14 mouse cellular contexts compared by ENCODE assay signal in genomic region chrX:110279492-110280213, GRCm38 (mm10).
"Had no signal": no experiment of that assay in that cellular context is flagged by ENCODE, and none has a peak within 500 bp of the region (broad histone marks: within the 10 kb centered on the region; RNA-seq: fewer than 3 reads in every experiment).

No protein-coding gene starts in this region.

- H3K4me3 ChIP-seq: limb, embryonic 10.5 days; liver, embryonic 15.5 days; midbrain, embryonic 13.5 days; neural tube, embryonic 13.5 days had no signal

- H3K27ac ChIP-seq: limb, embryonic 10.5 days; liver, embryonic 15.5 days; midbrain, embryonic 13.5 days; neural tube, embryonic 13.5 days had no signal

- H3K36me3 ChIP-seq: limb, embryonic 10.5 days; liver, embryonic 15.5 days; midbrain, embryonic 13.5 days; neural tube, embryonic 13.5 days had no signal

- H3K9ac ChIP-seq: liver, embryonic 15.5 days; midbrain, embryonic 13.5 days; neural tube, embryonic 13.5 days had no signal

- H3K4me1 ChIP-seq: limb, embryonic 10.5 days; liver, embryonic 15.5 days; midbrain, embryonic 13.5 days; neural tube, embryonic 13.5 days had no signal

- H3K4me2 ChIP-seq: liver, embryonic 11.5 days; liver, embryonic 15.5 days; midbrain, embryonic 13.5 days; neural tube, embryonic 13.5 days had no signal

- ATAC-seq: lung, postnatal 0 days; midbrain, embryonic 13.5 days had no signal

- H3K27me3 ChIP-seq: liver, embryonic 15.5 days; midbrain, embryonic 13.5 days; neural tube, embryonic 13.5 days had no signal

- H3K9me3 ChIP-seq: limb, embryonic 10.5 days; liver, embryonic 15.5 days; midbrain, embryonic 13.5 days; neural tube, embryonic 13.5 days had no signal

- DNase-seq: kidney, adult 8-10 months; lung, adult 2 months; lung, postnatal 36 days; retina, postnatal 1 day; right cerebral cortex, postnatal 4 days; spleen, adult 18-20 months; thymus, adult 18-20 months; thymus, postnatal 14 days had no signal
